Mouse (Mus musculus): ENCODE measurements at regions not wholly inside any gene's neighbourhood (a gene's known extent, or its start where the extent isn't known, plus 50 kb on each side); places are given as distances from the start of the nearest gene placed in this dataset.

GRCm38 (mm10) chr13:39774554-39774953 is 586.7 kb downstream of the Ofcc1 start:
- DNase-seq (ENCODE audit: low read depth): no peak

- DNase-seq (ENCODE audit: low read depth): no peak
Observed at GRCm38 (mm10) chr13:39774111-39774510, 587.1 kb downstream of the Ofcc1 start.

GRCm38 (mm10) chr13:39769228-39769627 is 592.0 kb downstream of the Ofcc1 start:
- peak; percentile 91 for DNase-seq (ENCODE audit: low read depth)

GRCm38 (mm10) chr13:39766897-39767296 is 594.4 kb downstream of the Ofcc1 start:
- peak; percentile 64 for DNase-seq (ENCODE audit: low read depth)

Data from 416B (cell line).